Mouse (Mus musculus) limb, embryonic 12.5 days (tissue): ENCODE results near the gene Il20rb. TPM values are rescaled to one million over a fixed set of nuclear protein-coding genes. Genes with fewer than 3 reads are reported as not detected.
A peak's percentile ranks its signal among the peaks of the same experiment; 100 is the strongest.

Experiments used
- ATAC-seq: fragments of 200-750 bp; cut with Nextera tagmentation; 2 replicates; pipeline ENCODE4 v1.8.0; 2017; ENCODE audit warnings: low read depth, moderate TSS enrichment; ENCODE audit not compliant: insufficient number of reproducible peaks, insufficient read depth, low FRiP score, low TSS enrichment
- H3K27ac ChIP-seq: fragments of 300-500 bp; sonication (generic); 2 replicates; pipeline ENCODE4 v1.5.1; 2016; ENCODE audit warnings: mild to moderate bottlenecking, moderate library complexity
- H3K27me3 ChIP-seq: fragments of 300-500 bp; sonication (generic); 2 replicates; pipeline ENCODE4 v1.6.1; 2016; ENCODE audit warnings: mild to moderate bottlenecking, moderate library complexity
- H3K36me3 ChIP-seq: fragments of 300-500 bp; sonication (generic); 2 replicates; pipeline ENCODE4 v1.6.1; 2016; ENCODE audit warnings: mild to moderate bottlenecking, moderate library complexity
- H3K4me1 ChIP-seq: fragments of 300-500 bp; sonication (generic); replicated peaks from 2 replicates; pipeline ENCODE4 v1.6.1; 2016
- H3K4me2 ChIP-seq: fragments of 300-500 bp; sonication (generic); 2 replicates; pipeline ENCODE4 v1.6.1; 2016; ENCODE audit warnings: mild to moderate bottlenecking, moderate library complexity
- H3K4me3 ChIP-seq: fragments of 300-500 bp; sonication (generic); replicated peaks from 2 replicates; pipeline ENCODE4 v1.5.1; 2016; ENCODE audit warnings: mild to moderate bottlenecking
- H3K9ac ChIP-seq: fragments of 300-500 bp; sonication (generic); replicated peaks from 2 replicates; pipeline ENCODE4 v1.6.1; 2016; ENCODE audit warnings: mild to moderate bottlenecking, moderate library complexity
- H3K9me3 ChIP-seq: fragments of 300-500 bp; sonication (generic); 2 replicates; pipeline ENCODE4 v1.6.1; 2016; ENCODE audit warnings: mild to moderate bottlenecking, moderate library complexity
- WGBS: fragments of 180-500 bp; shearing (Covaris S2); methylation state at CpG from one replicate; pipeline ENCODE4 v1.1.7; 2016; 5-methylcytosine and 5-hydroxymethylcytosine counted together
- polyA plus RNA-seq: library from polyadenylated mRNA; unstranded; fragments of >200 nt; fragmentation: Nextera tagmentation; extraction: Ambion mirVana; gene quantifications from 2 replicates; pipeline ENCODE4 v1.2.1, GENCODE M21; 2016

Il20rb gene
- polyA plus RNA-seq, 1 experiment from 2014 or later = 1.2 TPM

GRCm38 (mm10) chr9:100457971-100458681 is 28.5 kb downstream of the Il20rb start:
- no peak overlapping the region for H3K9ac ChIP-seq
- H3K9me3 ChIP-seq = no peaks in the 10 kb centered on the region
- H3K4me3 ChIP-seq = no peak overlapping the region
- peaks cover 13% of the 10 kb centered on the region; the same call in 1 of the 2 replicates for H3K36me3 ChIP-seq
- WGBS = 76% methylated on average over 17 of the region's 17 CpGs
- peaks cover 2% of the 10 kb centered on the region; the same call in 1 of the 2 replicates for H3K27me3 ChIP-seq
- ATAC-seq = no peak
- H3K4me1 ChIP-seq = no peaks in the 10 kb centered on the region; the same call in none of the 2 replicates
- no peak overlapping the region for H3K27ac ChIP-seq
- no peak overlapping the region for H3K4me2 ChIP-seq

- Histone ChIP-seq H3K9ac (peak overlapping the region; percentile 47; the same call in 1 of the 2 replicates), H3K27ac (no peak overlapping the region)
- ATAC-seq = no peak
These were observed 32.0 kb downstream of the Il20rb start for GRCm38 (mm10) chr9:100454664-100454993.

DNA sequence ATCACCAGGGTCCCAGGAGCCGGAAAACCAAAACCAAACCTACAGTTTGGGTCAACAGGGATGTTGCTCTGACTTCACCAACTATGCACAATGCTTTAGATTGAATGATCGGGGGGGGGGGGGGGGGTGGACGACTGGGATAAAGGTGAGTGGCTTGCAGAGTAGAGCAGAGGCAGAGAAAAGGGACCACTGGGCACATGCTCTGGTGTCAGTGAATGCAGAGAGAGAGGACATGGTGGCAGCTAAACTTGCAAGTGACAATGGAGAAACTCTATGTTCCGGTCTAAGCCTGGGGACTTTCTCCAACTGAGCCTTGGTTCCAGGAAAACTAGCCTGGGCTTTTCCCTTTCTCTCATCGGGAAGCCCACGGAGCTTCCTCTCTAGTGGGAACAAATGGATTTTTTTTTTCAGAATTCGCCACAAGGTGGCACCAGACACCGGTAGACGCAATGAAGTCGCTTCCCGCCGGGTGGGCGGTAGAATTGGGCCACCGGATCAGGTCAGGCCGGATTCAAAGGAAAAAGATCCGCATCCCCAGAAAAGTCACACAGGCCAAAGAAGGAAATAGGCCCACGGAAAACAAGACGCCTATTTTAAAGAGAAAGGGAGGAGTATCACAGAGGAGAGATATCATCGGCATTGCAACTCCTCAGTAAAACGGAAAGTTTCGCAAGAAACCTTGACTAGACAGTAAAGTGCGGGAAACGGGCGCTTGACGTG is 32.5 kb downstream of the Il20rb start:
- 9% methylated on average over 25 of the region's 25 CpGs for WGBS
- 0 out of 2 replicates have a peak, but pooled peaks have one; percentile 23 for ATAC-seq
- H3K36me3 ChIP-seq = peaks cover 9% of the 10 kb centered on the region; the same call in 1 of the 2 replicates
- no peak overlapping the region for H3K27ac ChIP-seq
- peak overlapping the region; percentile 65 for H3K4me2 ChIP-seq
- no peaks in the 10 kb centered on the region; the same call in none of the 2 replicates for H3K4me1 ChIP-seq
- peak overlapping the region; percentile 47; the same call in 1 of the 2 replicates for H3K9ac ChIP-seq
- peak overlapping the region; percentile 35 for H3K4me3 ChIP-seq
- no peaks in the 10 kb centered on the region for H3K9me3 ChIP-seq
- peaks cover 2% of the 10 kb centered on the region; the same call in 1 of the 2 replicates for H3K27me3 ChIP-seq

More at GRCm38 (mm10) chr9:100454664-100454993, 32.0 kb downstream of the Il20rb start:
- Histone ChIP-seq H3K4me2 (peak overlapping the region; percentile 65), H3K36me3 (peaks cover 9% of the 10 kb centered on the region; the same call in 1 of the 2 replicates), H3K9me3 (no peaks in the 10 kb centered on the region), H3K4me3 (peak overlapping the region; percentile 35), H3K4me1 (no peaks in the 10 kb centered on the region; the same call in none of the 2 replicates), H3K27me3 (peaks cover 2% of the 10 kb centered on the region; the same call in 1 of the 2 replicates)
- WGBS = 21% methylated on average over 9 of the region's 9 CpGs

DNA sequence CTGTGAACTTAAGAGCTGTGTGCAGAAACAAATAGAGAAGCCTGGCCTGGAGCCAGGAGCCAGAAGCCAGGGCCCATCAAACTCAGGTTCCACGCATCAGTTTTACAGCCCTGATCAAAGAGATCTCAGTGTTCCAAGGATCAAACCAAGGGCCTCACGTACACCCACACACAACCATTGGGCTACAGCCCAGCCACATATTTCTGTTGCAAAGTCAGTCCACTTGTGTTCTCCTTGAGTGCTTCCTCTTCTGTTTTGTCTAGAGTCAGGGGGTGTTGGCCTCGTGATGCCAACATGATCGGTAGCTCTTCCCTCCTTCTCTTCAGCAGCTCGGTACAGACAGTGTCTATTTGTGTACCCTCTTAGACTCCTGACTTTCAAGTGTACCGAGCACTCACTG is 34.2 kb downstream of the Il20rb start:
- Histone ChIP-seq H3K4me3 (no peak overlapping the region), H3K9ac (no peak overlapping the region), H3K9me3 (no peaks in the 10 kb centered on the region), H3K4me2 (no peak overlapping the region), H3K36me3 (no peaks in the 10 kb centered on the region), H3K27me3 (peaks cover 9% of the 10 kb centered on the region), H3K4me1 (no peaks in the 10 kb centered on the region; the same call in none of the 2 replicates), H3K27ac (no peak overlapping the region)
- WGBS = 51% methylated on average over 6 of the region's 6 CpGs
- ATAC-seq = no peak

GRCm38 (mm10) chr9:100446059-100446686 is 40.4 kb downstream of the Il20rb start:
- H3K4me3 ChIP-seq = peak overlapping the region; percentile 49
- WGBS = under 1% methylated on average over 32 of the region's 32 CpGs
- peak overlapping the region; percentile 69 for H3K4me2 ChIP-seq
- H3K36me3 ChIP-seq = no peaks in the 10 kb centered on the region
- H3K27me3 ChIP-seq = peaks cover 8% of the 10 kb centered on the region; the same call in 1 of the 2 replicates
- peaks cover 4% of the 10 kb centered on the region for H3K4me1 ChIP-seq
- ATAC-seq = peak; percentile 82; the same call in 1 of the 2 replicates
- H3K9me3 ChIP-seq = no peaks in the 10 kb centered on the region
- no peak overlapping the region for H3K27ac ChIP-seq
- peak overlapping the region; percentile 48 for H3K9ac ChIP-seq

GRCm38 (mm10) chr9:100440111-100440790 is 46.3 kb downstream of the Il20rb start:
- no peaks in the 10 kb centered on the region for H3K9me3 ChIP-seq
- H3K36me3 ChIP-seq = no peaks in the 10 kb centered on the region
- no peak overlapping the region for H3K27ac ChIP-seq
- H3K9ac ChIP-seq = no peak overlapping the region
- H3K27me3 ChIP-seq = no peaks in the 10 kb centered on the region
- WGBS = 61% methylated on average over 9 of the region's 9 CpGs
- no peak for ATAC-seq
- H3K4me2 ChIP-seq = no peak overlapping the region
- no peak overlapping the region for H3K4me3 ChIP-seq
- no peaks in the 10 kb centered on the region for H3K4me1 ChIP-seq

- Histone ChIP-seq H3K27ac (no peak overlapping the region), H3K36me3 (no peaks in the 10 kb centered on the region), H3K4me2 (no peak overlapping the region), H3K9me3 (no peaks in the 10 kb centered on the region), H3K9ac (no peak overlapping the region), H3K4me3 (no peak overlapping the region), H3K27me3 (no peaks in the 10 kb centered on the region), H3K4me1 (no peaks in the 10 kb centered on the region)
- ATAC-seq = no peak
- WGBS = 91% methylated on average over 8 of the region's 8 CpGs
These were observed 47.1 kb downstream of the Il20rb start for GRCm38 (mm10) chr9:100439481-100439880.

- WGBS = 90% methylated on average over 10 of the region's 10 CpGs
- no peak overlapping the region for H3K27ac ChIP-seq
- no peak for ATAC-seq
These were observed 47.6 kb downstream of the Il20rb start for GRCm38 (mm10) chr9:100438994-100439393.

DNA sequence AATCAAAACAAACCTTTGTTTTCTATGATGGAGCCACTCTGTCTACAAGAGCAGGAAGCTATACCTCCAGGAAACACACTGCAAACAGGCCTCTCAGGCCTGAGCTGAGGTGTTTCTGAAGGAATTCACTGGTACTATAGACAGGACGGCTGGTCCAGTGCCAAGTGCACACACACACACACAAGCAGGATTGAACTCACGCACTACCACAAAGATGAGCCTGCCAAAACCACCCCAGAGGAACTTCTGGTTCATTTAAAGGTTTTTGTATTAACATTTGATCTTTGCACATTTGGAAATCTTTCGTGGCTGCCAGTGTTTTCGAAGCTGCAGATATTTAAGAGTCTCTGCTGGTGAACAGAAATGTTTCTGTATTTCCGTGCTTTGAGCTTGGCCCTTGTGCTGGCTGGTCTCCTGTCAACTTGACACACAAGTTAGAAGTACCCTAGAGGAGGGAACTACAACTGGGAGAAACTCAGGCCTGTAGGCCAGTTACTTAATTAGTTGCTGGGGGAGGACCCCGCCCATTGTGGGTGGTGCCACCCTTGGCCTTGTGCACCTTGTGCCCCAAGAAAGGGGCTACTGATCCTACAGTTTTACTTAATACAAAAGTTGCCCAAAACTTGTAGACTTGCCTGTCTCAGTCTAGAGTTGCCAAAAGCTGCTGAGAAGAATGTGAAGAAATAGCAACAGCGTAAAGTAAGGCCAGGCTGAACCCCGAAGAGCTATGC is 49.6 kb downstream of the Il20rb start:
- no peak overlapping the region for H3K27ac ChIP-seq
- 83% methylated on average over 8 of the region's 8 CpGs for WGBS
- peaks cover 2% of the 10 kb centered on the region; the same call in 1 of the 2 replicates for H3K9me3 ChIP-seq
- no peak overlapping the region for H3K4me2 ChIP-seq
- no peaks in the 10 kb centered on the region for H3K36me3 ChIP-seq
- ATAC-seq = no peak
- no peak overlapping the region for H3K4me3 ChIP-seq
- H3K9ac ChIP-seq = no peak overlapping the region
- H3K4me1 ChIP-seq = no peaks in the 10 kb centered on the region
- H3K27me3 ChIP-seq = no peaks in the 10 kb centered on the region

More at GRCm38 (mm10) chr9:100438994-100439393, 47.6 kb downstream of the Il20rb start:
- Histone ChIP-seq H3K27me3 (no peaks in the 10 kb centered on the region), H3K36me3 (no peaks in the 10 kb centered on the region), H3K9me3 (no peaks in the 10 kb centered on the region), H3K4me2 (no peak overlapping the region), H3K4me3 (no peak overlapping the region), H3K4me1 (no peaks in the 10 kb centered on the region), H3K9ac (no peak overlapping the region)

DNA sequence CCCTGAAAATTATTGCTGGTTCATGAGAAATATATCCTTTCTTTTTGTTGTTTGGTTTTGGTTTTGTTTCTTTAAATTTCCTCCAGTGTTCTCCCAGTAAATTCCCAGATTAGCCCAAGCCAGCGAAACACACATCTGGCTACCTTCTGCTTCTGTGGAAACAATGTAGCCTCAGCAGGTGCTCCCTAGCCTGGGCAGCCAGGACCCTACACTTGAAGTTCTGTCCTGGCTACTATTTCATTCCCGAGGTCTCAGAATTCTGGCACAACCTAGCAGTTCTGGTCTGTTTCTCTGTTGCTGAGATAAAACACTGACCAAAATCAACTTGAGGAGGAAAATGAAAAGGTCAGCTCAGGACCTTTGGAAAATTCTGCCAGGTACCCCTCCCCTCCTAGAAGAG is 55.2 kb downstream of the Il20rb start:
- Histone ChIP-seq H3K4me3 (no peak overlapping the region), H3K27ac (peak overlapping the region; percentile 74), H3K9me3 (peaks cover 6% of the 10 kb centered on the region; the same call in 1 of the 2 replicates), H3K9ac (no peak overlapping the region), H3K4me1 (peaks cover 19% of the 10 kb centered on the region), H3K27me3 (no peaks in the 10 kb centered on the region), H3K36me3 (no peaks in the 10 kb centered on the region), H3K4me2 (no peak overlapping the region)
- 33% methylated on average over 2 of the region's 2 CpGs for WGBS
- ATAC-seq = peak; percentile 71; the same call in 1 of the 2 replicates
